Mouse (Mus musculus): ENCODE data around the gene Tprn.
A peak's percentile ranks its signal among the peaks of the same experiment; 100 is the strongest.
"Not testable (repeated sequence)": the region's sequence is repeated elsewhere in the genome, so short reads cannot be mapped to it uniquely, and the experiment has no call there.

Tprn gene

DNA sequence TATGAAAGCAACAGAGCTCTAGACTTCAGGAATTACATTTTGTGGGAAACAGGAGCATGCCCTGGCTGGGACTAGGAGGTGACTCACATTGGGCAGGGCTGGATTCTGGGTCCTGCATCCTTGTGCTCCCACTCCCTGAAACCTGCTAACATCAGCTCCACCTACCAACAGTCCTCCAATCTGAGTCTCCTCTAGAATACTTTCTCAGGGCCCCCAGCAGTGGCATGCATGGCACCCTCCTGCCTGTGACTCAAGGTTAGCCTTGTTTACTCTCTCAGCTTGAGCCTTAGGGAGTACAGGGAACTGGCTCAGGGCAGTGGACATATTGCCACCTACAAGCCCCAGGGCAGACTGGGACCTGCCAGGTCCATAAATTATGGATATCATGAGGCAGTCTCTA, 24.3 kb upstream of the Tprn start:
- no peak for DNase-seq

GRCm38 (mm10) chr2:25239766-25240165, 22.7 kb upstream of the Tprn start:
- no peak for DNase-seq

- DNase-seq = no peak
Measured at GRCm38 (mm10) chr2:25240310-25240709, 22.1 kb upstream of the Tprn start.

DNA sequence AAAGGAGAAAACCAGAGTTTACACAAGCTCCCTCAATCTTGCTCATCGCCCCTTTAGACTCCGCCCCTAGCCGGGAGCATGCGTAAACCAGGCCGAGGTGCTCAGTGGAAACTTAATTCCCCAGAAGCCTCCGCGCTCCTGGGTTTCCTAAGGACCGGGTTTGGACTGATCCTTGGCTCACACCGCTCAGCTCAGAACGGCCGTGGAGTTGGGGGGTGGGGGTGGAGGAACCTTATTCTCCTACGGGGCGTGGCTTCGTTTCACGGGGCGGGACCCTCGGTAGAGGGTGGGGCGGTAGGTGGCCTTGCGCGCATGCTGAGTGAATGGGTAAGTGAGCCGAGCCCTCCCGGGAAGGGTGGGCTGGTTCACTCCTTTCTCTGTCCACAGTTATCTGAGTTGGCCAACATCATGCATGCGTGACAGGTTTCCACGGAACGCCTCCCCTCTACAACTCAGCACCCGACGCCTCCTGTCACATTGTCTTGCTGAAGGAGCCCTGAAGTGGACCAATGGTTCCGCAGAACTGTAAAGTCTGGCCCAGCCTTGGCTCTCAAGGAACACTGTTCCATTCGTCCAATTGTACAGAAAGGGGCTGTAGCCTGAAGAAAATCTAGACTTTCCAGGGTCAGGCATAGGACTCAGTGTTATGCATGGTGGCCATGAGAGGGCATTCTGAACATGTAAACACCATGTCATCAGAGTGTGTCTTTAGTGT, 21.5 kb upstream of the Tprn start:
- peak; percentile 43 for DNase-seq

DNA sequence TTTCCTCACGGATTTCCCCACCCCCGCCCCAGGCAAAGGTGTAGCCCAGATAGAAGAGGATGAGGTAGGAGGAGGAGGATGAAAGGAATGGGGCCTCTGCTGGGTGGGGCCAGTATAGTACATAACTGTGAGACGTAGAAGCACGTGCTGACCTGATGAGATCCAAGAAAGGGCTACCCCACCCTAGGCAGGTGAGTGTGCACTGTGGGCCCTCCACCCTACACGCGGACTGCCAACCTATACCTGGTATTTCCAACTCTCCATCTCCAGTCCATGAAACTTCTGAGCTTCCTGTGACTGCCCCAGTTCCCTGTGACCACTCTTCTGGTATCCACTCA, 21.0 kb upstream of the Tprn start:
- no peak for DNase-seq

DNA sequence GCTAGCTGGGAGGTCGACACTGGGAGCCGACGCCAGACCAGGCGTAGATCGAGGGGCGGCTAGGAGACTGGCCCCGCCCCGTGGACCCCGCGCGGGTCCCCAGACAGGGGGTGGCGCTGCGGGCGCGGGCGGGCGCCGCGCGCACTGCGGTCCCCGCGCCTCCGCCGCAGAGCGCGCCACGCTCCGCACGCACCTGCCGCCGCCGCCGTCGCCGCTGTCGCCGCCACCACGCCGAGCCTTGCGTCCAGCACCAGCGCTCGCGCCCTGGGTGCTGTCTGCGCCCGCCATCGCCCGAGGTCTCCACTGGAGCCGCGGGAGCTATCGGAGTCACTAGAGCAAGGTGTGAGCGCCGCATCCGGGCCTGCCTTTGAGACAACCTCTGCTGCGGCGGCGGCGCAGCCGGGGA, 20.3 kb upstream of the Tprn start, which contains the start of the genes Rnf208 and Cysrt1:
Rnf208 (plus strand) TSS at position 155 of the 406 bp plus-strand sequence.
Cysrt1 (minus strand) TSS at position 352 of the 406 bp plus-strand sequence.
- peak; percentile 33 for DNase-seq

GRCm38 (mm10) chr2:25243342-25243741, 19.1 kb upstream of the Tprn start:
- no peak for DNase-seq

DNA sequence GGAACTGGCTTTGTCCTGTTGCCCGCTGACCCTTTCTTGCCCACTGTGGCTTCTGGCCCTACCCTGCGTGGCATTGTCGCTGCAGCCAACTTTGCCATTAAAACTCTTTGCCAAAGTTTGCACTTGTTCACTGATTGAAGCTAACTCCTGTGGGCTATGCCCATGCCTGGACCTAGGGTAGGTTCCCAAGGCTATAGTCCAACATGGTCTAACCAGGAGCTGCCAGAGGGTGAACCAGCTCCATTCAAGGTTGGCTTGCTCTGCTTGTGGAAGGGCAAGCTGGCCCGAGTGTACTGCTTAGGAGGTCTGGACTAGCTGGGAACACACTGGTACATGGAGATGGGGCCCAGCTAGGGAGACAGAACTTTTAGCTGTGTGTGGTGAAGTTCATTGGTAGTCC, 18.3 kb upstream of the Tprn start:
- no peak for DNase-seq

GRCm38 (mm10) chr2:25246183-25247072, 16.0 kb upstream of the Tprn start, which contains the start of gene AL732309.1:
TSS of gene AL732309.1 (minus strand) at chr2:25246863.
- no peak for DNase-seq

- peak; percentile 45 for DNase-seq
Measured at GRCm38 (mm10) chr2:25252331-25252730, 10.1 kb upstream of the Tprn start.

GRCm38 (mm10) chr2:25255284-25255779, 7.1 kb upstream of the Tprn start, which contains the start of gene Tmem203:
TSS of gene Tmem203 (plus strand) at chr2:25255439.
- DNase-seq = peak; percentile 87

GRCm38 (mm10) chr2:25256443-25257109, 5.8 kb upstream of the Tprn start:
- DNase-seq = peak; percentile 73

DNA sequence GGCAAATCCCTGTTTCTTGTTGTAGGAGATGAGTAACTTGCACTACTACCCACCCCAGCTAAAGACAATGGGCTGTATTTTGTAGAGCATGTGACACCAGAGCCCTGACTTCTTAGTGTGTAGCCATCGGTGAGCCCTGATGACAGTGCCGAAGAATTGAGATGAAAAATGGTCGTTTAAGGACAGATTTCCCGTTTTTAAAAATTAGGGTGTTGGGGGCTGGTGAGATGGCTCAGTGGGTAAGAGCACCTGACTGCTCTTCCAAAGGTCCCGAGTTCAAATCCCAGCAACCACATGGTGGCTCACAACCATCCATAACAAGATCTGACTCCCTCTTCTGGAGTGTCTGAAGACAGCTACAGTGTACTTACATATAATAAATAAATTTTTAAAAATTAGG, 5.2 kb upstream of the Tprn start:
- not testable (repeated sequence) for DNase-seq

DNA sequence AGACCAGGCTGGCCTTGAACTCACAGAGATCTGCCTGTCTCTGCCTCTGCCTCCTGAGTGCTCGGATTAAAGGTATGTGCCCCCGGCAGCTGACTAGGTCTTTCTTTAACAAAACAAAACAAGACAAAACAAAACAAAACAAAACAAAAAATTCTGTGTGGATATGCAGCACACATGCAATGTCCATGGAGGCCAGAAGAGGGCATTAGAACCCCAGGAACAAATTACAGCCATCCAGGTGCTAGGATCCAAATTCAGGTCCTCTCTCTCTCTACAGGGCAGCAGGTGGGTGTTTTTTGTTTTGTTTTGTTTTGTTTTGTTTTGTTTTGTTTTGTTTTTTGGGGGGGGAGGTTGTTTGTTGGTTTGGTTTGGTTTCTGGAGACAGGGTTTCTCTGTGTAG, 3.5 kb upstream of the Tprn start:
- DNase-seq = peak; percentile 25

- no peak for DNase-seq
Measured at GRCm38 (mm10) chr2:25261870-25262269, 548 bp upstream of the Tprn start.

DNA sequence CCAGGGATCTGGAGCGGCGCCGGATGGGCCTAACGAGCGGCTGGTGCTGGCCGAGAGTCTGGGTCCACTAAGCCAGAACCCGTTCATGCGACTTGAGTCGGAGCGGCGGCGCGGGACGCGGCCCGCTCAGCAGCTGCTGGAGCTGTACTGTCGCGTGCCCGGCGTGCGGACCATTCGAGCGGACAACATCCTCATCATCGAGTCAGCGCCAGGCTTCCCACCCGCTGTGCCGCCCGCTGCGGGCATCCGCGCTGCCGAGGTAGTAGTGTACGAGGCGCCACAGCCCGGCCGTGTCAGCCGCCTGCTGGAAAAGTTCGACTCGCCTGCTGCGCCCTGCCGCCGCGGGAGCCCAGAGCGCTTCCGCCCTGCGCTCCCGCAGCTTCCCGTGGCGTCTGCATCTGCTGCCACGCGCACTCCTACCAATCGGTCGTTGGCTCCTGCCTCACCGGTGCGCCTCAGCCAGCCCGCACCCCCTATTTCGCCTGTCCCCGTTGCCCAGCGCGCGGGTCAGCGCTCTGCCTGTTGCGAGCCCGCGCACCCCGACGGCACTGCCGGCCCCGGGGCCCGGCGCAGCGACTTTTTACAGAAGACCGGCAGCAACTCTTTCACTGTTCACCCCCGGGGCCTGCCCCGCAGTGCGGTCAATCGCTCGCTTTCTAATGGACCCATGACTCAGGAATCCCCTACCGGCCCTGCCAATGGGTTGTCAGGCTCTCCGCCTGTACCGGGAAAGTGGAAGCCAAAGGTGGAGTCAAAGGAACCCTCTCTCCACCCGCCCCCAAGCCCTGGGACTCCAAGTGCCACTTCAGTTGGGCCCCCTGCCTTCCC, 591 bp downstream of the Tprn start:
- peak; percentile 61 for DNase-seq

DNA sequence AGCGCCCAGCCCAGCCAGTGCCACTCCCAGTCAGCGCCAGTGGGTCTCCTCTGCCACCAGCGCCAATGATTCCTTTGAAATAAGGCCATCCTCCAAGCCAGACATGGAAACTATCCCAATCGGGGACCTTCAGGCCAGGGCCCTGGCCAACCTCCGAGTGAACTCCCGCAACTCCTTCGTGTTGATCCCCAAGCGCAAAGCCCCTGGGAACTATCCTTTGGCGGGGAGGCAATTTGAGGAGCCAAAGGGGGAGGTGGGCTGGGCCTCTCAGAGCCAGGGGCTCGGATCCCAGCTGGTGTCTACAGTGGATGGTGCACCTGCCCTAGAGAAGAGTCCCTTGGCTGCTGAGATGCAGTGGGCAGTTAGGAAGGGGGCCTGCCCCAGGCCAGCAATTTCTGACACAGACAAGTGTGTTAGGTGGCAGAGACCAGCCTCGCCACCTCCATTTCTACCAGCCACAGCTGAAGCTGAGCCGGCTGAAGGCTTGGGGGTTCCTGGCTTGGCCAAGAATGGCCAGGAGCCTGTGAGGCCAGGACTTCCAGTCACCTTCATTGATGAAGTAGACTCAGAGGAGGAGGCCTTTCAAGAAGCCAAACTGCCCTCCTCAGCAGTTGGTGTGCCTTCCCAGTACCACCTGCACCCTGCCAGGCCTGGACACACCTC, 1.3 kb downstream of the Tprn start:
- DNase-seq = no peak

- no peak for DNase-seq
Measured at GRCm38 (mm10) chr2:25264286-25264660, 1.9 kb downstream of the Tprn start.

DNA sequence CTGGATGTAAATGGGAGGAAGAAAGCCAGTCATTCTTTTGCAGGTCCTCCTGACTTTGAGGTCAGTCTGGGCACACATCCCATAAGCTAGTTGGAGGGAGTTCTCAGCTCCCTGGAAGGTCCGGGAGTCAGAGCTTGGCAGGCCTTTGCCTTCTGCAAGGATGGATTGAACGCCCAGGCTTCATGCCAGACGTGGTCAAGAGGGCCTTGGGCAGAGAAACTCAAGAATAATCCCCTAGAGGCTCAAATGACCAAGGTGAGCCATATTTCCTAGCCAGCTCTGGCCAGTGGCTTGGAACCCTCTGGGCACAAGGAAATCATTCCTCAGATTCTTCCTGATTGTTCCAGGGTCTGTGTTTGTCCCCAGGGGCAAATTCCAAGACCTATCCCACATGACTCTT, 2.4 kb downstream of the Tprn start:
- no peak for DNase-seq

GRCm38 (mm10) chr2:25265897-25266656, 3.7 kb downstream of the Tprn start:
- no peak for DNase-seq

DNA sequence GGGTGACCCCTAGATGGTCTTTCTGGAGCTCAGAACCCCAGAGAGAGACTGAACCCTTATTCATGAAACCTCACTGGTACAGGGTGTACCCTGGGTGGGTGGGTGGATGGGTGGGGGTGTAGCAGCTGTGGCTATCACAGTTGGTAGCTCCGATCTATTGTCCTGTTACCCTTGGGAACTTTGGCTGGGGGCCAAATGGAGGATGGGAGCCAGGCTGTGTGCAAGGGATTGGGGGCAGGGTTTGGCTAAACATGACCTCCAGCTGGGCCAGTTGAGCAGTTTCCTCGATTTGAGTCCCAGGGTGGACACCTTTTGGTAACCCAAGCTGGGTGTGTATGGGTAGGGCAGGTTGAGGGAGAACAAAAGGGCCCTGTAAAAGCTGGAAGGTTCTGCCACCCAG, 4.3 kb downstream of the Tprn start:
- no peak for DNase-seq
